Mouse (Mus musculus): ENCODE measurements around the gene Gm10644. TPM values are rescaled to one million over a fixed set of nuclear protein-coding genes. Genes with fewer than 3 reads are reported as not detected.

The Gm10644 gene
- total RNA-seq (2023) = 0.46 TPM

GRCm38 (mm10) chr8:83955106-83955957 is at the start of gene Gm10644, which contains the start of gene Asf1b:
Gene Gm10644, minus strand, starts transcription at chr8:83955205.
Gene Asf1b, plus strand, starts transcription at chr8:83955507.

GRCm38 (mm10) chr8:84001281-84002000 is 46.4 kb upstream of the Gm10644 start, which contains the start of gene 1700067K01Rik:
Gene 1700067K01Rik, plus strand, starts transcription at chr8:84001502.

GRCm38 (mm10) chr8:83997511-83998141 is 42.6 kb upstream of the Gm10644 start, which contains the start of gene Samd1:
Gene Samd1, plus strand, starts transcription at chr8:83997672.

GRCm38 (mm10) chr8:83972150-83973120 is 17.4 kb upstream of the Gm10644 start, which contains the start of gene Prkaca:
Gene Prkaca, plus strand, starts transcription at chr8:83972993.

GRCm38 (mm10) chr8:83899363-83900252 is 55.4 kb downstream of the Gm10644 start, which contains the start of gene Adgrl1:
Gene Adgrl1, plus strand, starts transcription at chr8:83900105.

Other genes starting within 250 kb of the Gm10644 start
- gene Ddx39, start 240.0 kb downstream of the Gm10644 start, total RNA-seq (2023) = 71.0 TPM
- gene Adgre5, start 213.9 kb downstream of the Gm10644 start, total RNA-seq (2023) = 1,098 TPM
- gene Adgrl1, start 55.1 kb downstream of the Gm10644 start, total RNA-seq (2023) = 59.6 TPM
- gene Asf1b, start 302 bp upstream of the Gm10644 start, total RNA-seq (2023) = 8.2 TPM
- 36.2 TPM for gene Prkaca, start 17.8 kb upstream of the Gm10644 start, total RNA-seq (2023)
- 36.0 TPM for gene Samd1, start 42.5 kb upstream of the Gm10644 start, total RNA-seq (2023)
- not detected for gene 1700067K01Rik, start 46.3 kb upstream of the Gm10644 start, total RNA-seq (2023)
- gene 2210011C24Rik, start 57.0 kb upstream of the Gm10644 start, total RNA-seq (2023) = not detected
- not detected for gene Palm3, start 66.3 kb upstream of the Gm10644 start, total RNA-seq (2023)
- gene Il27ra, start 87.4 kb upstream of the Gm10644 start, total RNA-seq (2023) = 324 TPM
- 0.89 TPM for gene Rln3, start 89.8 kb upstream of the Gm10644 start, total RNA-seq (2023)
- 7.0 TPM for gene Gm10643, start 109.9 kb upstream of the Gm10644 start, total RNA-seq (2023)
- gene Rfx1, start 111.6 kb upstream of the Gm10644 start, total RNA-seq (2023) = 130 TPM
- gene Dcaf15, start 149.6 kb upstream of the Gm10644 start, total RNA-seq (2023) = 68.1 TPM
- gene Podnl1, start 170.8 kb upstream of the Gm10644 start, total RNA-seq (2023) = 6.4 TPM
- gene Cc2d1a, start 192.7 kb upstream of the Gm10644 start, total RNA-seq (2023) = 36.5 TPM
- gene 4930432K21Rik, start 192.8 kb upstream of the Gm10644 start, total RNA-seq (2023) = 3.2 TPM
- gene Nanos3, start 230.0 kb upstream of the Gm10644 start, total RNA-seq (2023) = not detected